Mouse (Mus musculus): ENCODE measurements around the gene Fgfr3. TPM values are rescaled to one million over a fixed set of nuclear protein-coding genes. Genes with fewer than 3 reads are reported as not detected.

Gene Fgfr3
- polyA plus RNA-seq, 1 experiment from 2014 or later = 17.4 TPM

DNA sequence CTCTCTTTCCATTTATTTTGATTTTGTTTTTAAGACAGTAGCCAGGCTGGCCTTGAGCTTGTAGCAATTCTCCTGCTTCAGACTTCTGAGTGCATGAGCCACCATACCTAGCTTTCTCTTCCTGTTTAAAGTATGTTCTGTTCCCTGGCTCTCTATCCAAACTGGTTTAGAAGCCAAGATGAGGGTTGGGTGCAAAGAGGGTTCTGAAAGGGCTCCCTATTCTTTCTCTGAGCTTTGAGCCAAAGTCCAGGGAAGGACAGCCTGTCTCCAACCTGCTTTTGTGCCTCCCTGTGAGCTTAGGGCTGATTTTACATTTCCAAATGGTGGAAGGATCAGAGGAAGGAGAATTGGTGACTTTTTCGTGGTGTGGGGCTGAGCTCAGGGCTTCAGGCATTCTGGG, 5.4 kb downstream of the Fgfr3 start:
- H3K27ac ChIP-seq (replicated peaks) = no peak overlapping the region
- ATAC-seq (ENCODE audit: low FRiP score, low TSS enrichment) (no peak), DNase-seq (ENCODE audit: low spot score) (no peak)
- no peaks in the 10 kb centered on the region for H3K4me1 ChIP-seq (replicated peaks; ENCODE audit: control insufficient read depth, insufficient read depth)
- no peaks in the 10 kb centered on the region for H3K9me3 ChIP-seq (ENCODE audit: control insufficient read depth, low read length)
- TF ChIP-seq CTCF (IDR thresholded peaks at IDR 0.05; ENCODE audit: low read depth) (no peak), EP300 (optimal IDR thresholded peaks at IDR 0.05) (no peak)
- 0 out of 2 replicates have a peak, but pooled peaks cover 4% of the 10 kb centered on the region for H3K36me3 ChIP-seq (ENCODE audit: control insufficient read depth, insufficient read depth, low read length)
- H3K27me3 ChIP-seq (ENCODE audit: control insufficient read depth, insufficient read depth, low read length) = no peaks in the 10 kb centered on the region
- H3K4me3 ChIP-seq (ENCODE audit: low read depth, low read length) = no peak overlapping the region
- no peak overlapping the region for H3K9ac ChIP-seq (ENCODE audit: low read length)
- 61% methylated on average over 1 of the region's 1 CpGs for WGBS
- no peak overlapping the region for H3K4me2 ChIP-seq (replicated peaks; ENCODE audit: low read depth)

DNA sequence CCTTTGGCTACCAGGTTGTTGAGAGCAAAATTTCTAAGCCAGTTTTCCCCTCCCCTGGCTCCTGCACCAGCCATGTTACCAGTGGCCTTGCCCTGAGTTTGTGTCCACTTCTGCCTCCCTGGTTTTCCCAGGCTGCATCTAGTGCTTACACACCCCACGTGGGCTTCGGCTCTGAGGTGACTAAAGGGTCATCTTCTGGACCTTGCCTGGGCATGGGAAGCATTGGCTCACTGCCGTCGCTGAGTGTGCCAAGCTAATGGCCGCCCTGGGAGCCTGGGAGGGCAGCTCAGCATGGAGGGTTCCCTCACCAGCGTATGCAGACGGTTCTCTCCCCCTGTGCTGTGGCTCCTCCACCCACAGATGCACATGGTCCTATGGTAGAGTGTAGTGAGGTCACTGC, 7.4 kb downstream of the Fgfr3 start:
- H3K27ac ChIP-seq (replicated peaks) = no peak overlapping the region
- peaks cover 6% of the 10 kb centered on the region; the same call in 1 of the 2 replicates for H3K36me3 ChIP-seq (ENCODE audit: control insufficient read depth, insufficient read depth, low read length)
- no peak overlapping the region for H3K4me2 ChIP-seq (replicated peaks; ENCODE audit: low read depth)
- ATAC-seq (ENCODE audit: low FRiP score, low TSS enrichment) = no peak
- H3K9me3 ChIP-seq (ENCODE audit: control insufficient read depth, low read length) = no peaks in the 10 kb centered on the region
- TF ChIP-seq EP300 (optimal IDR thresholded peaks at IDR 0.05) = no peak
- TF ChIP-seq CTCF (IDR thresholded peaks at IDR 0.05; ENCODE audit: low read depth) = no peak
- H3K9ac ChIP-seq (ENCODE audit: low read length) = no peak overlapping the region
- H3K27me3 ChIP-seq (ENCODE audit: control insufficient read depth, insufficient read depth, low read length) = no peaks in the 10 kb centered on the region
- H3K4me3 ChIP-seq (ENCODE audit: low read depth, low read length) = no peak overlapping the region
- H3K4me1 ChIP-seq (replicated peaks; ENCODE audit: control insufficient read depth, insufficient read depth) = no peaks in the 10 kb centered on the region
- 65% methylated on average over 7 of the region's 7 CpGs for WGBS
- DNase-seq (ENCODE audit: low spot score) = no peak

DNA sequence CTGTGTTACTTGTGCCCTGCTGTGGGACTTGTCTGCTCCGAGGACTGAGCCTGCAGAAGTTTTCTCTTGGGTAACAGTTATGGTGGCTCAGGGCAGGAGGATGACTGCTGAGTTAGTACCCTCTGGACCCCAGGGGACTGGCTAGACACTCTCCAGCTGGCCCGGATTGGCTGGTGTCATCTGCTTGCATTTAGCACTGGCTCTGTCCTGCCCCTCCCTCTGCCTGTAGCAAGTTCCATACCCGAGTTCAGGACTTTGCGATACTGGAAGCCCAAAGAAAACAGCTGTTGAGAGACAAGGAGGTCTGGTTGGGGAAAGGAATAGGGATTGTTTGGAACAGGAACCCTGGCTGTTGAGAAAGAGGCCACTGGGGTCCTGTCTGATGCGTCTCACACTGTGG, 9.0 kb downstream of the Fgfr3 start:
- Histone ChIP-seq H3K4me3 (ENCODE audit: low read depth, low read length) (no peak overlapping the region), H3K36me3 (ENCODE audit: control insufficient read depth, insufficient read depth, low read length) (peaks cover 10% of the 10 kb centered on the region), H3K27me3 (ENCODE audit: control insufficient read depth, insufficient read depth, low read length) (no peaks in the 10 kb centered on the region), H3K27ac (replicated peaks) (no peak overlapping the region), H3K4me1 (replicated peaks; ENCODE audit: control insufficient read depth, insufficient read depth) (no peaks in the 10 kb centered on the region), H3K4me2 (replicated peaks; ENCODE audit: low read depth) (no peak overlapping the region), H3K9me3 (ENCODE audit: control insufficient read depth, low read length) (no peaks in the 10 kb centered on the region), H3K9ac (ENCODE audit: low read length) (no peak overlapping the region)
- no peak for ATAC-seq (ENCODE audit: low FRiP score, low TSS enrichment)
- no peak for TF ChIP-seq EP300 (optimal IDR thresholded peaks at IDR 0.05)
- TF ChIP-seq CTCF (IDR thresholded peaks at IDR 0.05; ENCODE audit: low read depth) = no peak
- WGBS = 60% methylated on average over 5 of the region's 5 CpGs
- no peak for DNase-seq (ENCODE audit: low spot score)

DNA sequence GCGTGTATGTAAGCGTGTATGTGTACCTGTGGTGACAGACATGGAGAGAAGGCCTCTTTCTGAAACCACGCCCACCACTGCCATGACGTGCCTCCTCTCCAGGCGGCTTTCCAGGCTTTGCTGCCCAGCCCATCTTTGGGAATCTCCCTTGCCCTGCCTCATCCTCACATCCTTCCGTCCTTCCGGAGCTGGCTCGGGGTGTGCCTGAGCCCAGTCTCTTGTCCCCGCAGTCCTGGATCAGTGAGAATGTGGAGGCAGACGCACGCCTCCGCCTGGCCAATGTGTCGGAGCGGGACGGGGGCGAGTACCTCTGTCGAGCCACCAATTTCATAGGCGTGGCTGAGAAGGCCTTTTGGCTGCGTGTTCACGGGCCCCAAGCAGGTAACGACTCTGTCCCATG, 9.6 kb downstream of the Fgfr3 start:
- H3K9ac ChIP-seq (ENCODE audit: low read length) = no peak overlapping the region
- DNase-seq (ENCODE audit: low spot score) (no peak), ATAC-seq (ENCODE audit: low FRiP score, low TSS enrichment) (no peak)
- no peaks in the 10 kb centered on the region for H3K4me1 ChIP-seq (replicated peaks; ENCODE audit: control insufficient read depth, insufficient read depth)
- no peaks in the 10 kb centered on the region for H3K9me3 ChIP-seq (ENCODE audit: control insufficient read depth, low read length)
- H3K4me2 ChIP-seq (replicated peaks; ENCODE audit: low read depth) = no peak overlapping the region
- TF ChIP-seq EP300 (optimal IDR thresholded peaks at IDR 0.05) = no peak
- no peak for TF ChIP-seq CTCF (IDR thresholded peaks at IDR 0.05; ENCODE audit: low read depth)
- no peaks in the 10 kb centered on the region for H3K27me3 ChIP-seq (ENCODE audit: control insufficient read depth, insufficient read depth, low read length)
- WGBS = 65% methylated on average over 21 of the region's 21 CpGs
- no peak overlapping the region for H3K4me3 ChIP-seq (ENCODE audit: low read depth, low read length)
- H3K27ac ChIP-seq (replicated peaks) = no peak overlapping the region
- H3K36me3 ChIP-seq (ENCODE audit: control insufficient read depth, insufficient read depth, low read length) = peaks cover 10% of the 10 kb centered on the region

DNA sequence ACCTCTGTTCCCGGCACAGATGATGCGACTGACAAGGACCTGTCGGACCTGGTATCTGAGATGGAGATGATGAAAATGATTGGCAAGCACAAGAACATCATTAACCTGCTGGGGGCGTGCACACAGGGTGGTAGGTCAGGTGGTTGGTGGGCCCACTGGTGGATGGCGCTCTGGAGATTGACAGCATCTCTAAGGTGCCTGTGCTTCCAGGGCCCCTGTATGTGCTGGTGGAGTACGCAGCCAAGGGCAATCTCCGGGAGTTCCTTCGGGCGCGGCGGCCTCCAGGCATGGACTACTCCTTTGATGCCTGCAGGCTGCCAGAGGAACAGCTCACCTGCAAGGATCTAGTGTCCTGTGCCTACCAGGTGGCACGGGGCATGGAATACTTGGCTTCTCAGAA, 12.4 kb downstream of the Fgfr3 start:
- H3K27ac ChIP-seq (replicated peaks) = no peak overlapping the region
- no peak for DNase-seq (ENCODE audit: low spot score)
- no peak overlapping the region for H3K9ac ChIP-seq (ENCODE audit: low read length)
- 84% methylated on average over 12 of the region's 12 CpGs for WGBS
- no peak overlapping the region for H3K4me3 ChIP-seq (ENCODE audit: low read depth, low read length)
- H3K36me3 ChIP-seq (ENCODE audit: control insufficient read depth, insufficient read depth, low read length) = peaks cover 10% of the 10 kb centered on the region
- no peaks in the 10 kb centered on the region for H3K4me1 ChIP-seq (replicated peaks; ENCODE audit: control insufficient read depth, insufficient read depth)
- H3K4me2 ChIP-seq (replicated peaks; ENCODE audit: low read depth) = no peak overlapping the region
- no peak for TF ChIP-seq EP300 (optimal IDR thresholded peaks at IDR 0.05)
- TF ChIP-seq CTCF (IDR thresholded peaks at IDR 0.05; ENCODE audit: low read depth) = no peak
- no peak for ATAC-seq (ENCODE audit: low FRiP score, low TSS enrichment)
- no peaks in the 10 kb centered on the region for H3K27me3 ChIP-seq (ENCODE audit: control insufficient read depth, insufficient read depth, low read length)
- no peaks in the 10 kb centered on the region for H3K9me3 ChIP-seq (ENCODE audit: control insufficient read depth, low read length)

DNA sequence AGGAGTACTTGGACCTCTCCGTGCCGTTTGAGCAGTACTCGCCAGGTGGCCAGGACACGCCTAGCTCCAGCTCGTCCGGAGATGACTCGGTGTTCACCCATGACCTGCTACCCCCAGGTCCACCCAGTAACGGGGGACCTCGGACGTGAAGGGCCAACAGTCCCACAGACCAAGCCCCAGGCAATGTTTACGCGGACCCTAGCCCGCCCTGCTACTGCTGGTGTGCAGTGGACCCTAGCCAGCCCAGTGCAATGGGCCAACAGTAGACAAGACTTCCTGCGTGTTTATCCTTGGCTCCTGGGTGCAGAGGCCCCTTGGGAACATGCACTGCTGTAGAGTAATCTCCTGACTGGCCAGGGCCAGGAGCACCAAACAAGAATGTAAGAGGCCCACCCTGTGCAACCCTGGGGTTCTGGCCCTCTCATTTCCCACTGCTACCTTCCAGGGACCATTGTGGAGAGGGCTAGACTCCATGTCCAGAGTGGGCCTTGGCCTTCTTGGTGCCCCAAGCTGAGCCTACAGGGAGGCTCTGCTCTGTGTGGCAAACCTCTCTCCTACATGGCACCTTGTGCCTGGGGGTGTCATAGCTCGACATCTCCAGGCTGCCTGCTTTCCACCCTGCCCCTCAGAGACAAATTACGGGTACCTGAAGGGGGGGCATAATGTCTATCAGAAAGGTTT, 14.1 kb downstream of the Fgfr3 start:
- TF ChIP-seq EP300 (optimal IDR thresholded peaks at IDR 0.05) = no peak
- TF ChIP-seq CTCF (IDR thresholded peaks at IDR 0.05; ENCODE audit: low read depth) = no peak
- no peaks in the 10 kb centered on the region for H3K27me3 ChIP-seq (ENCODE audit: control insufficient read depth, insufficient read depth, low read length)
- DNase-seq (ENCODE audit: low spot score) = no peak
- no peak overlapping the region for H3K4me3 ChIP-seq (ENCODE audit: low read depth, low read length)
- H3K36me3 ChIP-seq (ENCODE audit: control insufficient read depth, insufficient read depth, low read length) = peaks cover 10% of the 10 kb centered on the region
- no peak overlapping the region for H3K27ac ChIP-seq (replicated peaks)
- ATAC-seq (ENCODE audit: low FRiP score, low TSS enrichment) = no peak
- WGBS = 71% methylated on average over 16 of the region's 16 CpGs
- H3K4me2 ChIP-seq (replicated peaks; ENCODE audit: low read depth) = no peak overlapping the region
- no peaks in the 10 kb centered on the region for H3K4me1 ChIP-seq (replicated peaks; ENCODE audit: control insufficient read depth, insufficient read depth)
- H3K9me3 ChIP-seq (ENCODE audit: control insufficient read depth, low read length) = no peaks in the 10 kb centered on the region
- no peak overlapping the region for H3K9ac ChIP-seq (ENCODE audit: low read length)
